Mouse (Mus musculus) CD8-positive naive resting alpha-beta T cell, adult 57 days (primary cell): ENCODE measurements around the gene Rbm18. TPM values are rescaled to one million over a fixed set of nuclear protein-coding genes. Genes with fewer than 3 reads are reported as not detected.

Experiments
- total RNA-seq: library from RNA; stranded (reverse); gene quantifications from one replicate; pipeline ENCODE4 v1.2.4, GENCODE M21; 2023

The Rbm18 gene
- 41.8 TPM for total RNA-seq

GRCm38 (mm10) chr2:36136300-36136941 lies at the start of gene Rbm18, which contains the start of gene Mrrf:
Gene Rbm18, minus strand, starts transcription at chr2:36136773.
Gene Mrrf, plus strand, starts transcription at chr2:36136389.

GRCm38 (mm10) chr2:36104956-36105741 lies 31.4 kb downstream of the Rbm18 start, which contains the start of gene Lhx6:
Gene Lhx6, minus strand, starts transcription at chr2:36105408.

Other genes with a start within 250 kb of the Rbm18 start
- 2.1 TPM for gene Ttll11, start 156.9 kb downstream of the Rbm18 start, total RNA-seq
- 39.7 TPM for gene Ndufa8, start 87.4 kb downstream of the Rbm18 start, total RNA-seq
- gene Morn5, start 87.3 kb downstream of the Rbm18 start, total RNA-seq = not detected
- gene Lhx6, start 31.4 kb downstream of the Rbm18 start, total RNA-seq = not detected
- 13.2 TPM for gene Mrrf, start 384 bp downstream of the Rbm18 start, total RNA-seq
- gene Ptgs1, start 93.7 kb upstream of the Rbm18 start, total RNA-seq = 1.3 TPM
- 0.15 TPM for gene Olfr338, start 236.7 kb upstream of the Rbm18 start, total RNA-seq